Mouse (Mus musculus) spleen, adult 2 months (tissue): ENCODE data around the gene Klhl26. TPM values are rescaled to one million over a fixed set of nuclear protein-coding genes. Genes with fewer than 3 reads are reported as not detected.

ENCODE experiments used
- DNase-seq, 2 experiments: peaks; one replicate each; pipeline versions ENCODE4 v3.0.0 to v3.0.0-alpha.2; 2012 to 2021; ENCODE audit warnings: low spot score in 2 of 2, low read depth in 1 of 2
- H3K27ac ChIP-seq: fragments of 200-500 bp; 2 replicates; pipeline ENCODE4 v1.5.1; 2012; ENCODE audit warnings: low read length, inconsistent platforms; ENCODE audit not compliant: insufficient read depth
- H3K27me3 ChIP-seq: fragments of 200-500 bp; 2 replicates; pipeline ENCODE4 v1.6.1; 2012; ENCODE audit warnings: mild to moderate bottlenecking, moderate library complexity, low read length, inconsistent platforms; ENCODE audit not compliant: control insufficient read depth, insufficient read depth
- H3K36me3 ChIP-seq: fragments of 200-500 bp; 2 replicates; pipeline ENCODE4 v1.6.1; 2012; ENCODE audit warnings: mild to moderate bottlenecking, low read length, inconsistent platforms; ENCODE audit not compliant: control insufficient read depth, insufficient read depth
- H3K4me1 ChIP-seq: fragments of 200-500 bp; 2 replicates; pipeline ENCODE4 v1.6.1; 2011; ENCODE audit warnings: inconsistent platforms; ENCODE audit not compliant: control insufficient read depth, insufficient read depth, insufficient read length
- H3K4me3 ChIP-seq: fragments of 200-500 bp; 2 replicates; pipeline ENCODE4 v1.5.1; 2011; ENCODE audit warnings: mild to moderate bottlenecking, inconsistent platforms; ENCODE audit not compliant: insufficient read depth, insufficient read length; ENCODE audit errors: extremely low read depth
- CTCF ChIP-seq: fragments of 200-500 bp; IDR thresholded peaks from 2 replicates; pipeline ENCODE4 v1.5.1; 2011; ENCODE audit warnings: mild to moderate bottlenecking, inconsistent platforms; ENCODE audit not compliant: insufficient read depth, insufficient read length, insufficient replicate concordance; ENCODE audit errors: extremely low read depth
- POLR2A ChIP-seq: fragments of 200-500 bp; IDR thresholded peaks from 2 replicates; pipeline ENCODE4 v1.6.1; 2011; ENCODE audit warnings: low read depth, low read length, inconsistent platforms
- whole genome bisulfite sequencing: fragments of 180-500 bp; shearing (Covaris S2); methylation state at CpG from one replicate; pipeline ENCODE4 v1.1.7; 2018; 5-methylcytosine and 5-hydroxymethylcytosine counted together
- polyA plus RNA-seq: library from polyadenylated mRNA; depleted of rRNA; stranded (reverse); fragments of >200 nt; gene quantifications from 2 replicates; pipeline ENCODE4 v1.2.3, GENCODE M21; 2012

Klhl26 gene
- polyA plus RNA-seq, 1 experiment = 21.8 TPM

DNA sequence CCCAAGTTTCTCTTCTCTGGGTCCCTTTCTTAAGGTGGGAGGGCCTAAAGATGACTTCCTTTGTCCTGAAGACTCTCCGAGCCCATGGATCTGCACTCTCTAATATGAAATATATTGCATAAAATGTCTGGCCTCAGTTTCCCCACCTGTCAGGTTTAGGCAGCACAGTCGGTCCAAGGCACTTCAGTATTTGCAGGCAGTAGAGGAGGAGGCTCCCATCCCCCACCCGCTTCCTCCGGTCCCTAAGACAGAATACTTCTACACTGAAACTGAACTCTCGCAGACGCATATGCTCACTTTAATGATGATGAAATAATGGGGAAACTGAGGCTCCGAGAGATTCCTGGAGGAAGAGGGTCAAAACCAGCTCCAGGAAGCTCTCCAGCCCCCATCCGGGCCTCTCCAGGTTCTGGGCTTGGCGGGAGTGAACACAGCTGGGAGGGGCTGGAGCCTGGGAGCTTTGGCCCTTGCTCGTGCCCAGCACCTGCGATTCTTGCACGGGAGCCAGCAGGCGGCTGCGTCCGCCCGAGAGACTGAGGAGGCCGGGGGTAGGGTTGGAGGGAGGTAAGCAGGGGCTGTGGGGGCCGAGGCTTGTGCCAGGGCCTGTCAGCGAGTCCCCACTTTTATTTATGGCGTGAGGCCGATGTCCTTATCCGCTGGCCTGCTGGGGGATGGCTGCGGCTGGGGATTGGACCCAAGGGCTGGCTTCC is 25.2 kb upstream of the Klhl26 start:
- no peak for DNase-seq
- Histone ChIP-seq H3K4me3 (no peak overlapping the region), H3K27ac (no peak overlapping the region), H3K4me1 (peaks cover 12% of the 10 kb centered on the region), H3K36me3 (no peaks in the 10 kb centered on the region), H3K27me3 (no peaks in the 10 kb centered on the region; the same call in 1 of the 2 replicates)
- TF ChIP-seq POLR2A = no peak
- 24% methylated on average over 23 of the region's 23 CpGs for WGBS

DNA sequence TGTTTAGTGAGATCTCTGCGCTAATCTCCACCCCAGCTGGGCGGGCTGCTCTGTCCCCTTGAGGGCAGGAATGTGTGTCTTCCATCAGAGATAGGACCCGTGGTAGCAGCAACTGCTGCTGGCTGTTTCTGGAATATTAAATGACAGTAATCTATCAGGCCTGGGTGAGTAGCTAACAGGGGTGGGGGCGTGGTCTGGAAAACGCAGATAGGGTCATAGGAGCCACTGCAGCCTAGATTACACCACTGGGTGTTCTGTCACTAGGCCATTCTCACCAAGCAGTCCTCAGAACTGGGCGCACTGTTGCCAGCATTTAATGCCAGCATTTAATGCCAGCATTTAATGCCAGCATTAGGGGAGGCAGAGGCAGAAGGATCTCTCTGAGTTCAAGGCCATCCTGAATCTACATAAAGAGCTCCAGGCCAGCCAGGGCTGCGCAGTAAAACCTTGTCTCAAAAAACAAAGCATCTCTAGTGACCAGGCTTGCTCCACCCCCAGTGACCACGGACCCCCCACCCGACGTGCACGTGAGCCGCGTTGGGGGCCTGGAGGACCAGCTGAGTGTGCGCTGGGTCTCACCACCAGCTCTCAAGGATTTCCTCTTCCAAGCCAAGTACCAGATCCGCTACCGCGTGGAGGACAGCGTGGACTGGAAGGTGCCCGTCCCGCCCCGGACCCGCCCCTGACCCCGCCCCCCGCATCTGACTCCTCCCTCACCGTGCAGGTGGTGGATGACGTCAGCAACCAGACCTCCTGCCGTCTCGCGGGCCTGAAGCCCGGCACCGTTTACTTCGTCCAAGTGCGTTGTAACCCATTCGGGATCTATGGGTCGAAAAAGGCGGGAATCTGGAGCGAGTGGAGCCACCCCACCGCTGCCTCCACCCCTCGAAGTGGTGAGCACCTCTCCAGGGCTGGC is 23.9 kb upstream of the Klhl26 start:
- WGBS = 13% methylated on average over 39 of the region's 39 CpGs
- TF ChIP-seq CTCF (no peak), POLR2A (no peak)
- Histone ChIP-seq H3K36me3 (no peaks in the 10 kb centered on the region), H3K27me3 (peaks cover 2% of the 10 kb centered on the region; the same call in 1 of the 2 replicates), H3K4me1 (peaks cover 9% of the 10 kb centered on the region), H3K27ac (no peak overlapping the region), H3K4me3 (peak overlapping the region; percentile 20; the same call in 1 of the 2 replicates)
- DNase-seq = peak; percentile 42 to 45

DNA sequence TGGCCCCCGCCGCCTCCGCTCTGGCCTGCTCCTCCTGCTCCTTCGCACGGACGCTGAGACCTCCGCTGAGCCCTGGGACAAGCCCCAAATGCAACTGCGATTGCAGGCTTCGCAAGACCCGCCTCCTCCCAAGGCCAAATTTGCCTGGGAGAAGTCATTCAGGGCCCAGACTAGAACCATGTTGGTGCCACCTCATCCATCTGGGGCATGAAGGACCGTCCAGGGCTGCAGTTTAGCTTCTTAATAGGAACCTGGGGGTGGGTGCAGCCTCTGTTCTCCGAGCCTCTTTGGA is 18.9 kb upstream of the Klhl26 start:
- Histone ChIP-seq H3K4me1 (peaks cover 16% of the 10 kb centered on the region), H3K36me3 (no peaks in the 10 kb centered on the region), H3K27me3 (peaks cover 39% of the 10 kb centered on the region), H3K4me3 (no peak overlapping the region), H3K27ac (no peak overlapping the region)
- no peak for DNase-seq
- no peak for TF ChIP-seq CTCF
- no peak for TF ChIP-seq POLR2A
- 22% methylated on average over 12 of the region's 12 CpGs for WGBS

DNA sequence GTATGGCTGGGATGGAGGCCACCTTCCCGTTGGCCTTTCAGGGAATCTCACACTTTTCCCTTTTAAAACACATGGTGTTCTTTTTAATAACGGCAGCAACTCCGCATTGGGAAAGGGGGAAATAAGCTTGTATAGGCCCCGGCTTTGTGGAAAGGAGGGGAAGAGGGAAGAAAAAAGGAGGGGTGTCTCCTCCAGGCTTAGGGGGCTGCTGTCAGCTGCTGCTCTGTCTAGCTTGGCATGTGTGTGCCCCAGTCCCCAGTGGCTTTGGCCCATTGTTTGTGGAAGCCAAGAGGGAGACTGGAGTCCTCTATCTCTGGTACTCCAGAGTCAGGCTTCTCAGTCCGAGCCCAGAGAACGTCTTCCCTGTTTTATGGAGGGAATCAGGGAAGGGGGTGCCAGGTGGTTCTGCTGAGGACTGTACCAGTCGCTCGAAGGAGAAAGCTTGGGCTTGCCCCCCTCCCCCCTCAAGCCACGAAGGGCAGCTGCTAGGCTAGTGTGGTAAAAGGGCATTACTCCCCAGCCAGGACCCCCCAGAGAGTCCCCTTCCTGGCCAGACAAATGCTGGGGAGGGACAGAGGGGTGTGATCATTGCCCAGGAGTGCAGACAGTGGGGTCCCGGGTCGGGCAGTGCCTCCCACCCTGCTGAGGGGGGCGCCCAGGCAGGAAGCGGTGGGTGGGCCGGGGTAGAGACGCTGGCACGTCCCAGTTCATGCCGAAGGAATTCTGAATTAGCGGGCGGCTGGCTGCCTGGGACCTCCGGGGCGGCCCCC is 18.4 kb upstream of the Klhl26 start:
- Histone ChIP-seq H3K4me1 (peaks cover 16% of the 10 kb centered on the region), H3K27ac (no peak overlapping the region), H3K4me3 (no peak overlapping the region), H3K36me3 (no peaks in the 10 kb centered on the region), H3K27me3 (peaks cover 39% of the 10 kb centered on the region)
- no peak for TF ChIP-seq CTCF
- no peak for TF ChIP-seq POLR2A
- 21% methylated on average over 20 of the region's 21 CpGs for WGBS
- DNase-seq = no peak

GRCm38 (mm10) chr8:70494416-70494945 is 17.7 kb upstream of the Klhl26 start:
- no peaks in the 10 kb centered on the region for H3K36me3 ChIP-seq
- H3K27me3 ChIP-seq = peaks cover 43% of the 10 kb centered on the region
- peak overlapping the region; percentile 28; the same call in 1 of the 2 replicates for H3K4me3 ChIP-seq
- H3K27ac ChIP-seq = no peak overlapping the region
- 3% methylated on average over 28 of the region's 28 CpGs for WGBS
- DNase-seq = no peak
- peaks cover 19% of the 10 kb centered on the region for H3K4me1 ChIP-seq
- TF ChIP-seq POLR2A (no peak), CTCF (no peak)

DNA sequence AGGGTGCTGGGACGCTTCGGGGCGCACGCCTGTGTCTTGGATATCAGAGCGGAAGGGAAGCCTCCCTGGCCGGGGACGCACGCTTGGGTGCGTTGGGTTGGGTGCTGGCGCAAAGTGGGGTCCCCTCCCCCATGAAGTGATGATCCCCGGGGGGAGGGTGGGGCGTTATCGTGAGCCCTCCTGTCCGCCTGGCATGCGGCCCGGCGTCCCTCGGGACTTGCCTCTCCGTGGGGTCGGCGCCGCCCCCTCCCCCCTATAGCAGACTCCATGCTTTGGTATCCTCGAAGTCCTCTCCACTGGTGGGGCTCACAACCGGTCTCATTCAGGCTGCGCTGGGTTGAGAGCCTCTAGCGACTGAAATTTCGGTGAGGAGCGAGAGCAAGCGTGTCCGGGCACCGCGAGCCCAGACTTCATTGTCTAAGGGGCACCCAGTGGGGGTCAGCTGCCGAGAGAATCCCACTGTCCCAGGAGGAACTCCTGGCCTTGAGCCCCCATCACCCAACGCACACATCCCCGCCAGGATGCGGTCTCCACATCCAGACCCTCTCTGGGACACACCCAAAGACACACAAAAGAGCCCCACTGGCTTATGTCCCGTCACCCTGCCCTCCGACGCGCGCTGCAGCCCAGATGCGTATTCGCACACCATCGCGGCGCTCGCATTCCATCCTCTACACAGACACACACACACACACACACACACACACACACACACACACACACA is 17.1 kb upstream of the Klhl26 start:
- TF ChIP-seq CTCF (no peak), POLR2A (no peak)
- no peaks in the 10 kb centered on the region for H3K36me3 ChIP-seq
- H3K27ac ChIP-seq = no peak overlapping the region
- WGBS = 2% methylated on average over 47 of the region's 47 CpGs
- peaks cover 23% of the 10 kb centered on the region for H3K4me1 ChIP-seq
- DNase-seq = no peak
- no peak overlapping the region for H3K4me3 ChIP-seq
- peaks cover 45% of the 10 kb centered on the region for H3K27me3 ChIP-seq
